Mouse (Mus musculus) CD8-positive naive resting alpha-beta T cell, adult 2 months (primary cell): ENCODE measurements around the gene T2.
"Not testable (repeated sequence)": the region's sequence is repeated elsewhere in the genome, so short reads cannot be mapped to it uniquely, and the experiment has no call there.

Experiments
- DNase-seq, 2 experiments: peaks; one replicate each; pipeline ENCODE4 v3.0.0; 2022; ENCODE audit warnings: low read depth in 2 of 2, low spot score in 2 of 2

T2 gene

DNA sequence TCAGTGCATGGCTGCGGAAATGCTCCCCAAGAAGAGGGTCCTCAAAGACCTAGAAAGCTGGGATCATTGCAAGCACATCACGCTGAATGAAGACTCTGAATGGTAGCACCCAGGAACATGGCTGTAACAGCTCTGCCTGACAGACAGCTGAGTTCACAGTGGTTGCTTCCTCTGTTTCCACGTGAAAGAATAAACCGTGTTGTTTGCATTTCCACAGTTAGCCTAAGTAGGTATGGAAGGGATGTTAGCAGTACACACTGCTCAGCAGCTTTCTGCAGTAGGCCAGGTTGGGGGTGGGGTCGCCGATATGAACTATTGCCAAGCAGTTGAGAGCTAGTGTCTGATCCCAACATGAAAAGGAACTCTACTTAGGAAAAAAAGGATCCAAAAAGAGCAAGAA, at the start of gene T2:
Gene T2, plus strand, starts transcription at position 301 of the 400 bp plus-strand sequence.
- no peak for DNase-seq

DNA sequence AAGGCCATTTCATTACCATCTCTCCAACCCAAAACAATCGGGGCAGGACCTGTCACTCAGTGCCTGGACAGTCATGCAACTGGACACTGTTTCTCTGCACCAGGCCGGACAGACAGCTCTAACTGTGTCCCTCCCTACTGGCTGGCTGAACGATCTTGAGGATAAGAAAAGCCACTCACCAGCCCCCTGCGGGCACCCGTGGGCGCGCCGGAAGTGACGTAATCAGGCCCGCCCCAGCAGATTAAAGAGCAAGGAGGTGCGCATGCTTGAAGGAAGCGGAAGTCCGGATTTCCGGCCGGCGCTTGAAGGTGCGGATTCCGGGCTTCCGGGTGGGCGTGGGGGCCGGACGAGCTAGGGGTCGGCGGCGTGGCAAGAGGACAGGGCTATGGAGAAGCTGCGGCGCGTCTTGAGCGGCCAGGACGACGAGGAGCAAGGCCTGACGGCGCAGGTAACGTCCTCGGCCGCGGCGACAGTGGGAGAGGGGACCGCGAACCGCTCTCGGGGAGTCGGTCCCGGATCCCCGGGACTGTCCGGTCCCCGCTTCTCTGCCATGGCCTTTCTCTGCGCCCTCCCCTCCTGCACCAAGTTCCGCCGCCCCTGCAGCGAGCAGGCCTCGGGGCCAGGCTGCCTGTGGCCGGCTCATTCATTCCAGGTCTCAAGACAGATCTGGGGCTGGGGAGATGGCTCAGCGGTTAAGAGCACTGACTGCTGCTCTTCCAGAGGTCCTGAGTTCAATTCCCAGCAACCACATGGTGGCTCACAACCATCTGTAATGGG, 44.8 kb upstream of the T2 start, which contains the start of gene Sft2d1:
Gene Sft2d1, plus strand, starts transcription at position 265 of the 777 bp plus-strand sequence.
- DNase-seq = peak; percentile 91 to 95

DNA sequence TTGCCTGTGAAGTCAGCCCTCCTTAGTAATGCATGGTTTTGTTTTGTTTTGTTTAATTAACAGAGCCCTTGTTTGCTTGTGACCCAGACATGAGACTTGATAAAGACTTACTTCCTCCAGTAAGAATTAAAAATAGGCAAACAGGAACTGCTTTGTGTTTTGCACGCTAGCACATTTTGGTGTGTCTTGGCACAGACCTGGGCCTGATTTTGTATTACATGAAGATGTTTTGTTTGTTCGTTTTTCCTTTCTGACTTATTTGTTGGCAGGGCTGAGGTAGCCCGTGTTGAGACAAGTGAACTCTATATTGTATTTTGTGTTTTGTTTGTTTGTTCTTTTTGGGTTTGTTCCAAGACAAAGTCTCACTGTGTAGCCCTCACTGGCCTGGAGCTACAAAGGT, 44.0 kb upstream of the T2 start:
- no peak for DNase-seq

DNA sequence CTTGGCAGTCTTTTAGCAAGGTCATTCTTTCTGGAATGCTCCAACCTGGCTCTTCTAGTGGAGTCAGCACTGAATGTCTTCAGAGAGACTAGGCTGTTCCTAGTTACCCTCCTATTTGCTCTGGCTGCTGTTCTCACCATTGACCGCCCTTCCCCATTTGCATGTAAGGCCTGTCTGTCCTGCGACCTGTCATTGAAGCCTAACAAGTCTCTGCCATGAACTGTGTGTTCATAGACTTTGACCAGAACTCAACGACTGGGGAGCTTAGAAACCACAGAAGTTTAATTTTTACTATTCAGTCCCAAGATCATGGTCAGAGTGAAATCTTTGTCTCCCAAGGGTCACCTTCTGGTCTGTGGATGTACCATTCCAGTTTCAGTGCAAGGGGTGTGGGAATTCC, 41.8 kb upstream of the T2 start:
- no peak for DNase-seq

DNA sequence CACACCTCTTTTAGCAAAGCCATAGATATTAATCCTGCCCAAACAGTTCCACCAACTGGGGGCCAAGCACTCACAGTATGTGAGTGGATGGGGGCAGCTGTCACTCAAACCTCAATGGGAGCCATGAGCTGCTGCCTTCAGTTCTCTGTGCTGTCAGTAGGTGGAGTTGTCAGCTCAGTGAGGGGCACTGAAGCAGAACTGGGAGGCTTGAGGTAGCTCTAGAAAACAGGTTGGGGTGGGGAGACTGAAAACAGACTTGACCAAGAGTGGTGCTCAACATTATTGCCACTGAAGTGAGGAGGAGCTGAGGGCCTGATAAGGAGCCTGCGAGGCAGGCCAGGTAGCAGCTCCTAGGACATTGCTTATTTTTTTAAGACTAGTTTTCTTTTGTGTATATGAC, 39.5 kb upstream of the T2 start:
- DNase-seq = peak in 1 of 2 experiments; percentile 21

DNA sequence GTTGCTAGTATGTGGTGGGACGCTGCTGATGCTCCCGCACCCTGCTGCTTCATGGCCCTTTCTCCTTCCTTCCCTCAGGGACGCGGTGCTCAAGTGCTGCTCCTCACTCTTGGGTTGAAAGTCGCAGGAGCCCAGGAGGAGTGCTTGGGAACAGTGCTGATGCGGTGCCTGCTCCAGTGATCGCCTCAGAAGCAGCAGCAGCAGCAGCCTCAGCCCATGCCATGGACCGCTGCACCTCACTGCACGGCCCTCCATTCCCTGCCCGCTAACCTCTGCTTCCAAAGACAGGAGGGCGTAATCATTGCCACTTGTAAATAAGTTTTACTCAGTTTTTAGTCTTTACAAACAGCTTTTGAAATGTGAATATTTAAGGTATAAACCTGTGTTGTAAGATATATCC, 28.9 kb upstream of the T2 start:
- DNase-seq = not testable (repeated sequence)

DNA sequence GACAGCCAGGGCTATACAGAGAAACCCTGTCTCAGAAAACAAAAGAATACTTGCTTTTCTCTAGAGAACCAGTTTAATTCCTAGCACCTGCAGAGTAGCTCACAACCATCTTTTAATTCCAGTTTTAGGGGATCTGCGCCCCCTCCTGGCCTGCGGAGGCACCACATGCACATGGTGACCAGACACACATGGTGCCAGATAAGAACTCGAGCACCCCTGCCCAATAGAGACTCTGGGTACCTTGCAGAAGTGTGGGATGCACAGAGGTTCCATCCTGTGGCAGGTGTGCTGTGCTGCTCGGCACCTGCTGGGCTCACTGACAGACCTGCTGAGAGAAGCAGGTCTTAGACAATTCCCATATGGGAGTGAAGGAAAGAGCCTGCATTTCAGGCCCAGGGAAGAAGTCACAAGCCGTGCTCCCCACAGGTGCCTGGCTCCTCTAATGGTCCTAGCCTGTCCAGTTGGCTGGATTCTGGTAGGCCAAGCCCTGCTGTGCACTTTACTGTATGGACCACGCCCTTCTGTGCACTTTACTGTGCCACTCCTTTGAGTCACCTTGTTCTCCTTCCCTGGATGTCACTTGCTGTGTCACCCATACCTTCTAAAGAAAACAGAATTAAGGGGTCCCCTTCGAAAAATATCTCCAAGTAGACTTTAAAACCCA, 27.1 kb upstream of the T2 start:
- no peak for DNase-seq

DNA sequence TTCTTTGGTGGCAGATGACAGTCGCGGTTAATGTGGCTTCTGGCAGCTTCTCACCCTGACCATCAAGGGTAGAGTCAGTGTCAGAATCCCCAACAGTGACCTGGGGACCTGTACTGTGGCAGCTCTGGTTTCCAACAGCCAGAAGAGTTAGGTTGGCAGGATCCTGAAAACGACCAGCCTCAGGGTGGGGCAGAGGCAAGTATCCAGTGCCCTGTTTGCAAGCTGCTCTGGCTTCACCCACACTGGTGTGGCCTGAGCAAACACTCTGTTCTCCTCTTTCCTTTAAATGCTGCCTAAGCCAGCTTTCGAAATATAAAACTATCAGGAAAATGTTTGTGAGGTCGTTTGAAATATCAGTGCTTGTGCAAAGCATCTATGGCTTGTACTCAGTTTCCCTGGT, 25.2 kb upstream of the T2 start:
- no peak for DNase-seq

DNA sequence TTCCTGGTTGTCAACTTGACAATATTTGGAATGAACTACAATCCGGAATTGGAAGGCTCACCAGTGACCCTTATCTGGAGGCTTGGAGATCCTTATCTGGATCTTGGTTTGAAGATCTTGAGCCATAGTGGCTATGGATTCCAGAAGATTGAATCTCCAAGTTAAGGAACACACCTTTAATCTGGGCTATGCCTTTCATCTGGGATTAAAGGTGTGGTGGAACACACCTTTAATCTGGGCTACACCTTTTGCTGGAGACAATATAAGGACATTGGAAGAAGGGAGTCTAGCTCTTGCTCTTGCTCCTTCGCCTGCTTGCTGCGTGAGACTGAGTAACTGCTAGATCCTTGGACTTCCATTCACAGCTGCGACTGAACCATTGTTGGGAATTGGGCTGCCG, 18.6 kb upstream of the T2 start, which contains the start of gene Prr18:
Gene Prr18, plus strand, starts transcription at position 301 of the 400 bp plus-strand sequence.
- not testable (repeated sequence) for DNase-seq

DNA sequence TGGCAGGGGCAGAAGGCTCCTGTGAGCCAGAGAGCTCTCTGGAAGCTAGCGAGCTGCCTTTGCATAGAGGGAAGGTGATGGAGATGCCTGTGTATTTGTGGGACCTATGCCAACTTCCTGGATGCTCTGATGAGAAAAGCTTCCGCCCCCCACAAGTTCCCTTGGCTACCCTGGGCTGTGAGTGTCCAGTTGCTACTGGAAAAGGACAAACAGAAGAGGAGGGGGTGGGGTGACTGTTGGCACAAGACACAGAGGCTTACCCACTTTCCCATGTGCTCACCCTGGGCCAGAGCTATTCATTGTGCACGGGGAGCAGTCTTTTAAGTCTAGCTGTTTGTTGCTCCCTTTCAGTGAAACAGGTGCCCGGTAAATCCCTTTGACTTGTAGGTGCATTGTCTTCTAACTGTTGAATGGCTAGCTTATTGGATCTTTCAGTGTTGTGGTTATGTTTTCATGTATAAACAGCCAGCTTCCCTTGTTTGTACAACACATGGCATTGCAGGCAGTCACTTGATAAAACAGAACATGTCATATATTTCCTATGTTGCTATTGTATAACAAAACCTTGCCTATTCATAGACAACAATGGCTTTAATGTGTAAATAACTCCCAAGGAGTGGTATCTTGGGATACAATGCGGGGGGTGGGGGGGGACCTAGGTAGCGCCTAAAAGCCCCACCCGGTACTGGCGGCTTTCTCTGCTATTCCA, 16.0 kb upstream of the T2 start:
- DNase-seq = no peak

DNA sequence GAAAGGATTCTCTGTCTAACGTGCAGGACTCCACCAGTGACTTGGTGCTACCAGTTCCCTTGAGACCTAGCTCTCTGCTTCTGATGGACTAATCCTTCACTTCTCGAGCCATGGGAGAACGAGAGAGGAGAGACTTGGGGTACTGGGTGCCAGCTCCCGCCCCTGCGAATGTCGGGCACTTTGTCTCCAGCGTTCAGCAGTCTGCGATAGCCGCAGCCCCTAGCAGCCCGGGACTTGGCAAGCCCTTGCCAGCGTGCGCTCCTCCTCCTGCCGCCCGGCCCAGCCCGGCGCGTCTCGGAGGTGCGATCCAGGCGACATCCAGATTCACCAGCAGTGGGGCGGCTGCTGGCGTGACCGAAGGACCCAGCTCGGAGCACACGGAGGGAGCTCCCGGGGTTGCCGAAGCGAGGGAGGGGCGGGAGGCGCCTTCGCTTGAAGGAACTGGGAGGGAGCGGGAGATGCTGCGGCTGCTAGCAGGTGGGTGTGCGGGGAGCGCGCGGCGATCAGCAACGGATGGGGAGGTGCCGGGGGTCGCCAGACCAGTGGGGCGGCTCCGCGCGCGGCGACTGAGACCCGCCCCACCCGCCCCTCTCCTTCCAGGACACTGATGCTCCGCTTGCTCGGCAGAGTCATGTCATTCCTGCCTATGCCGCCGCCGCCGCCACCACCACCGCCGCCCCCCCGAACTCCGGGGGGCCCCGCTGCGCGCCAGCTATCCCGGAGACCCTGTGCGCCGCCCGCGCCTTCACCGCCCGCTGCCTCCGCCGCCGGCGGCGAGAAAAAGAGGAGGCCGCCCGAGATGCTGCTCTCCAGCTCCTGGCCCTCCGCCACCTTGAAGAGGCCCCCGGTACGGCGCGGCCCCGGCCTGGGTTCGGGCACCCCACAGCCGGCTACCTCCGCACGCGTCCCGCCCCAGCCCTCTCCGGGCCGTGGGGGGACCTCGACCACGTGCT, 15.1 kb upstream of the T2 start:
- no peak for DNase-seq

DNA sequence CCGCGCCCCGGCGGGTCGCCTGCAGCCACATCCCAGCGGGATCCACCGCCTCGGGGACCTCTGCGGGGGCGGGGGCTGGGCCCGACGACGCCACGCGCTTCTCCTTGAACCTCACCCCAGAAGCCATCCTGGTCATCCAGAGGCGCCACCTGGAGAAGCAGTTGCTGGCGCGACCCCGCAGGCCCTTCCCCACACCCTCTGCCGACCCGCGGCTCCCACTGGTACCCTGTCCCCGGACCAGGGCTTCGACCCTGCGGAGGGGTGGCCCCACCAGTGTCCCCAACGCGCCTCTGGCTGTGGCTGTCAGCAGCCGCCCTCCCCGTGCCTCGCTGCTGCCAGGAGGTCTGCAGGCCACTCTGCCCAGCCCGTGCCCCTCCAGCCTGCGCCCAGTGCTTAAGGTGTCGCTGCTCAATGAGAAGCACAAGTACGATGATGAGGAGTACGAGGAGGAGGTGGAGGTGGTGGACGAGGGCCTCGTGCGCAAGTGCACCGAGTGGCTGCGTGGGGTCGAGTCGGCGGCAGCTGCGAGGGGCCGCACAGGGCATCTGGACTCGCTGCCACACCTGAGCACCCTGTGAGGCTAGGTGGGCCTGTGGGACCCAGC, 14.3 kb upstream of the T2 start:
- no peak for DNase-seq

DNA sequence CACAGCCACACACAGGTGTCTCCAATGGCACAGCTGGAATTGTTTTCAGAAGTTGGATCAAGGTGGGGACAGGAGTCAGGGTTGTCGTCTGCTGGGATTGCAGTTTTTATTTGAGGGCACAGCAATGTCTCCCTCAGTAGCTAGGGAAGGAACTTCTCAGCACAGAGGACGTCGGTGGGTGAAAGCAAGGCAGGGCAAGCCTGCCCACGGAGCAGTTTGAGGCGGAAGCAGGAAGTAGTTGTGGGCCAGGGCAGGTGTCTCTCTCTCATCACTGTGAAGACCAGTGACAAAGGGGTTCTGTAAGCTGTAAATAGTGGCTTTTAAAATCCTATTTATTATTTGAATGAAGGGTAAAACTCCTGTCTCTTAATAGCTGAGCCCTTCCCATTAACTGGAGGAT, 13.1 kb upstream of the T2 start:
- DNase-seq = no peak

DNA sequence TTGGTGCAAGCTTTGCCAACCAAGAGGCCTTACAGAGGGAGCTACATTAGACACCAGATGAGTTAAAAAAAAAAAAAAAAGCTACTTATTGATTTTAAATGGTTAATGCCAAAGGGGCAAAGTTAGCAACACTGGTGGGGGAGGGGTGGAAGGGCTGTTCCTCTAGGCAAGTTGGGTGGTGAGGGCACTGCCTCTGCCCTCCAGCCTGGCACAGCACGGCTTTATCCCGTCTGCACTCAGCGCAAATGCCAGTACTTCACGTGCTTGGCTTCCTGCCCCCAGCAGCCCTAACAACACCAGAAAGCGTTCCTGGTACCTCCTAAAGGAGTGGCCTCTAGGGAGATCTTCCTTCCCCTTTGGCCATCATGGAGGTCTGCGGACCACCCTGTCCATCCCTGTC, 12.4 kb upstream of the T2 start:
- DNase-seq = no peak

DNA sequence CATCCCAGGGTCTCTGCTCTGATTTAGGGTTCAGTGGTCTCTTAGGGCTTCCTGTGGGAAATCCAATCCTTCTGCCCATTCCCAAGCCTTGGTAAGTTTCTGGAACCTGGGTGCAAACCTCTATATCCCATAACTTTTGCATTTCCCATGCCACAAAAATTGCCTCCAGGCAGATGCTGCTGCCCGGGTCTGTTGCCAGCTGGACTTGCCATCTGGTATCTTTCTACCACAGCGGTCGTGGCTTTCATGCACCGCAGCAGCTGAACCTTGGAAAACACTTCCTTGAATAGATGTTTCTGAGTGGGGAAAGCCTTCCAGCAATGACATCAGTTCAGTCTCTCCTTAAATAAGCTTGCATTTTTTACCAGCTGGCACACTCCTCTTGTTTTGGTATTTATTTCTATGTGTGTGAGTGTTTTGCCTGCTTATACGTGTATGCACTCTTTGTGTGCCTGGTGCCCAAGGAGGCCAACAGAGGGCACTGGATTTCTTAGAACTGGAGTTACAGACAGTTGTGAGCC, 8.0 kb upstream of the T2 start:
- no peak for DNase-seq

DNA sequence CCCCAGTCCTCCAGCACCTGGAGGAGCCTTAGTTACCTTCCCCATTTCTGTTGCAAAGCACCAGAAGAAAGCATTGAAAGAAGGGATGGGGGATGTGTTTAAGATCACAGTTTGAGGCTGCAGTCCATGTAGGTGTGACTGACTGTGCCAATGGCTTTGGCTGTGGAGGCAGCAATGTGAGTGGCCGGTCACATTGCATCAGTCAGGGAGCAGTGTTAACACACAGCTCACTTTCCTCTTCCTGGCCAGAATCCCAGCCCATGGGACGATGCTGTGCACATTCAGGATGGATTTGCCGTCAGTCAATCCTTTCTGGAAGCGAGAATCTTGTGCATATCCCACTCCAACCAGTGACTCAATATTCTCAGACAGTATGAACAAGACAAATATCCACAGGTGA, 6.9 kb upstream of the T2 start:
- DNase-seq = no peak

DNA sequence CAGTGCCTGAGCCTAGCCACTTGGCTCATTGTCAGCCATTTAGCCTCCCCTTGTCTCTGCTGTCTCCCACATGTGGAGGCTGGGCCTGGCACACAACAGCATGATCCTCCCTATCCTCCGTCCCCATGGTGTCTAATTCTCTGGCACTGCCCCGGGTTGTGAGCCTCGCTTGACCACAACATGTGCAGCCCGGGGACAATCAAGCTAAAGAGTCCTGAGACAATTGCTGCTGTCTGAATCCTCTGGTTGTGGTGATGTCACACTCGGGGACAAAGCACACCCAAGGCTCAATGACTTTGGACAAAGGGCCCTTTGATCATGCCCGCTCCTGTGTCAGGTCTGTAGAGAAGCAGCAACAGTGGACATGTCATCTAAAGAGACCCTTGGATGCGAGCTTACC, 4.7 kb upstream of the T2 start:
- no peak for DNase-seq

DNA sequence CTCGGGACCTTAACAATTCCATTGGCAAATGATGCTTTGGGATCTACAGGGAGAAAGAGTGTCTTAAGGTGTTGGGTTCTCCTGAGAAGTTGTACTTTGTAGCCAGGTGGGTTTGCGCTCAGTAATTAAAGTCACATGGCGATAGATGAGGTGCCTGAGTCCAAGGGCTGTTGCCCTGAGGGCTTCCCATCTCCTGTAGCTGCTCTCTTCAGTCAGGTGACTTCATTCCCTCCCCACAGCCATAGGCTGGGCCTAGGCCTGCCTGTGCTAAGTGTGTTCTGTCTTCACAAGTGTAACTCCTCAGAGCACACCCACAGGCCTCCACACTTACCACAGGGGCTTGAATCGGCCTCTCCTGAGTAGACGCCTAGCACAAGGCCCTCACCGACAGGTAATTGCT, 1.7 kb downstream of the T2 start:
- DNase-seq = no peak

DNA sequence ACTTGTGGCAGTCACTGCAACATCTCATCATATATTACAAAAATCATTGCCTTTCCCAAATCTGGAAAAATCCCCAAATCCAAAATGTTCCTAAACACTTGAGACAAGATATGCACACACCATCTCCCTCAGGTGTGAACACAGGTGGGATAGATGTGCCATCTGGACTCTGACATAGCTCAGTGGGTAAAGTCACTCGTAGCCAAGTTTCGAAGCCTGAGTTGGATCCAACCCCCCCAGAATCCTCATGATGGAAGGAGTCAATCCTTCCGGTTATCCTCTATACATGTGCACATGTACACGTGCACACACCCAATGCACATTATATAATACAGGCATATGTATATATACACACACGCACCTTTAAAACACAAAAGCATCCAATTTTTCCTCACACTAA, 5.1 kb downstream of the T2 start:
- DNase-seq = no peak
